Mouse (Mus musculus) liver, embryonic 14.5 days (tissue): ENCODE measurements at regions not wholly inside any gene's neighbourhood (a gene's known extent, or its start where the extent isn't known, plus 50 kb on each side); places are given as distances from the start of the nearest gene placed in this dataset.

Experiments used
- CTCF ChIP-seq: IDR thresholded peaks from 2 replicates; pipeline ENCODE4 v1.5.1; 2016; ENCODE audit warnings: antibody characterized with exemption, low read depth, control low read depth
- EP300 ChIP-seq: IDR thresholded peaks from 2 replicates; pipeline ENCODE4 v1.6.1; 2016; ENCODE audit warnings: antibody characterized with exemption, low read depth

GRCm38 (mm10) chr6:117677062-117677461 lies 163.9 kb upstream of the Zfp637 start:
- no peak for TF ChIP-seq CTCF
- no peak for TF ChIP-seq EP300
